Mouse (Mus musculus) MEL (cell line): ENCODE measurements around the gene Nusap1. TPM values are rescaled to one million over a fixed set of nuclear protein-coding genes. Genes with fewer than 3 reads are reported as not detected.
A peak's percentile ranks its signal among the peaks of the same experiment; 100 is the strongest.
"Not testable (repeated sequence)": the region's sequence is repeated elsewhere in the genome, so short reads cannot be mapped to it uniquely, and the experiment has no call there.

Experiments used
- DNase-seq: peaks from one replicate; pipeline ENCODE4 v3.0.0; 2011; ENCODE audit warnings: low read depth, low spot score
- H3K27ac ChIP-seq: 2 replicates; pipeline ENCODE4 v1.5.1; 2012; ENCODE audit warnings: low read depth, mild to moderate bottlenecking, control low read depth, low read length, moderate library complexity; ENCODE audit not compliant: control insufficient read depth
- H3K27me3 ChIP-seq, 2 experiments: fragments of 150-350 bp in 1 of 2; sonication (generic) in 1 of 2; 2 replicates each; pipeline ENCODE4 v1.6.1; 2012; ENCODE audit warnings: low read length in 2 of 2, mild to moderate bottlenecking in 2 of 2, improper control_type of control experiment in 1 of 2, moderate library complexity in 1 of 2; ENCODE audit not compliant: insufficient read depth in 2 of 2, control insufficient read depth in 1 of 2
- H3K36me3 ChIP-seq, 2 experiments: 2 replicates each; pipeline ENCODE4 v1.6.1; 2012 to 2014; ENCODE audit warnings: low read length in 2 of 2, improper control_type of control experiment in 1 of 2, inconsistent platforms in 1 of 2, mild to moderate bottlenecking in 1 of 2; ENCODE audit not compliant: insufficient read depth in 2 of 2, control insufficient read depth in 1 of 2
- H3K4me1 ChIP-seq, 2 experiments: fragments of 150-350 bp in 1 of 2; sonication (generic) in 1 of 2; 2 replicates each; pipeline ENCODE4 v1.6.1; 2012; ENCODE audit warnings: low read length in 2 of 2, improper control_type of control experiment in 1 of 2, mild to moderate bottlenecking in 1 of 2; ENCODE audit not compliant: insufficient read depth in 2 of 2, control insufficient read depth in 1 of 2
- H3K4me3 ChIP-seq, 2 experiments: fragments of 150-350 bp in 1 of 2; sonication (generic) in 1 of 2; 2 replicates each; pipeline ENCODE4 v1.5.1; 2012; ENCODE audit warnings: low read depth in 2 of 2, low read length in 2 of 2, mild to moderate bottlenecking in 2 of 2, moderate library complexity in 2 of 2, control low read depth in 1 of 2, improper control_type of control experiment in 1 of 2; ENCODE audit not compliant: control insufficient read depth in 1 of 2, insufficient read depth in 1 of 2
- H3K79me2 ChIP-seq: 2 replicates; pipeline ENCODE4 v1.6.1; 2012; ENCODE audit warnings: mild to moderate bottlenecking, low read length, moderate library complexity; ENCODE audit not compliant: control insufficient read depth, poor library complexity, insufficient read depth
- H3K9ac ChIP-seq: 2 replicates; pipeline ENCODE4 v1.6.1; 2012; ENCODE audit warnings: low read depth, mild to moderate bottlenecking, control low read depth, low read length, moderate library complexity; ENCODE audit not compliant: control insufficient read depth, poor library complexity, severe bottlenecking
- H3K9me3 ChIP-seq: fragments of 150-350 bp; sonication (generic); replicated peaks from 2 replicates; pipeline ENCODE4 v1.6.1; 2012; ENCODE audit warnings: mild to moderate bottlenecking, low read length, improper control_type of control experiment, moderate library complexity; ENCODE audit not compliant: insufficient read depth
- BHLHE40 ChIP-seq: IDR thresholded peaks from 2 replicates; pipeline ENCODE4 v1.6.1; 2012; ENCODE audit warnings: low read depth, mild to moderate bottlenecking, inconsistent platforms, low read length, improper control_type of control experiment, borderline replicate concordance
- E2F4 ChIP-seq: IDR thresholded peaks from 2 replicates; pipeline ENCODE4 v1.6.1; 2011; ENCODE audit warnings: low read depth, low read length, improper control_type of control experiment, borderline replicate concordance
- EP300 ChIP-seq, 2 experiments: IDR thresholded peaks; 2 replicates each; pipeline ENCODE4 v1.6.1; 2011; ENCODE audit warnings: improper control_type of control experiment in 2 of 2, low read length in 2 of 2, low read depth in 1 of 2, mild to moderate bottlenecking in 1 of 2
- ETS1 ChIP-seq: IDR thresholded peaks from 2 replicates; pipeline ENCODE4 v1.6.1; 2012; ENCODE audit warnings: low read depth, mild to moderate bottlenecking, inconsistent platforms, low read length, improper control_type of control experiment, moderate library complexity
- GABPA ChIP-seq: IDR thresholded peaks from 2 replicates; pipeline ENCODE4 v1.6.1; 2012; ENCODE audit warnings: low read depth, mild to moderate bottlenecking, inconsistent platforms, low read length, improper control_type of control experiment, moderate library complexity
- HCFC1 ChIP-seq: IDR thresholded peaks from 2 replicates; pipeline ENCODE4 v1.6.1; 2012; ENCODE audit warnings: low read depth, mild to moderate bottlenecking, inconsistent platforms, low read length, improper control_type of control experiment, moderate library complexity
- KAT2A ChIP-seq: conservative IDR thresholded peaks from 2 replicates; pipeline ENCODE4 v1.6.1; 2012; ENCODE audit warnings: low read depth, low read length, improper control_type of control experiment, inconsistent platforms
- MAZ ChIP-seq: IDR thresholded peaks from 2 replicates; pipeline ENCODE4 v1.6.1; 2012; ENCODE audit warnings: low read depth, mild to moderate bottlenecking, inconsistent platforms, low read length, improper control_type of control experiment
- MEF2A ChIP-seq: IDR thresholded peaks from 2 replicates; pipeline ENCODE4 v1.6.1; 2014; ENCODE audit warnings: low read depth, mild to moderate bottlenecking, inconsistent platforms, low read length, improper control_type of control experiment; ENCODE audit not compliant: poor library complexity, insufficient replicate concordance, severe bottlenecking; ENCODE audit errors: extremely low read depth
- MXI1 ChIP-seq: IDR thresholded peaks from 2 replicates; pipeline ENCODE4 v1.6.1; 2011; ENCODE audit warnings: mild to moderate bottlenecking, low read depth, low read length, improper control_type of control experiment
- MYC ChIP-seq: IDR thresholded peaks from 2 replicates; pipeline ENCODE4 v1.6.1; 2011; ENCODE audit warnings: low read depth, mild to moderate bottlenecking, low read length, improper control_type of control experiment, moderate library complexity
- NELFE ChIP-seq: IDR thresholded peaks from 2 replicates; pipeline ENCODE4 v1.6.1; 2011; ENCODE audit warnings: low read depth, low read length, improper control_type of control experiment
- POLR2AphosphoS2 ChIP-seq: IDR thresholded peaks from 2 replicates; pipeline ENCODE4 v1.6.1; 2011; ENCODE audit warnings: low read length, improper control_type of control experiment
- RAD21 ChIP-seq: IDR thresholded peaks from 2 replicates; pipeline ENCODE4 v1.6.1; 2011; ENCODE audit warnings: mild to moderate bottlenecking, low read depth, low read length, improper control_type of control experiment
- RCOR1 ChIP-seq: IDR thresholded peaks from 2 replicates; pipeline ENCODE4 v1.6.1; 2012; ENCODE audit warnings: low read depth, mild to moderate bottlenecking, inconsistent platforms, low read length, improper control_type of control experiment
- SIN3A ChIP-seq: IDR thresholded peaks from 2 replicates; pipeline ENCODE4 v1.6.1; 2012; ENCODE audit warnings: low read length, improper control_type of control experiment, inconsistent platforms
- SMC3 ChIP-seq: IDR thresholded peaks from 2 replicates; pipeline ENCODE4 v1.6.1; 2011; ENCODE audit warnings: low read depth, low read length, improper control_type of control experiment
- TAL1 ChIP-seq: IDR thresholded peaks from 2 replicates; pipeline ENCODE4 v1.6.1; 2012; ENCODE audit warnings: mild to moderate bottlenecking, inconsistent platforms, low read length, moderate library complexity, mixed read lengths
- TCF12 ChIP-seq: IDR thresholded peaks from 2 replicates; pipeline ENCODE4 v1.6.1; 2014; ENCODE audit warnings: low read depth, mild to moderate bottlenecking, inconsistent platforms, low read length, improper control_type of control experiment, moderate library complexity
- USF2 ChIP-seq, 2 experiments: IDR thresholded peaks; 2 replicates each; pipeline ENCODE4 v1.6.1; 2011 to 2012; ENCODE audit warnings: improper control_type of control experiment in 2 of 2, low read length in 2 of 2, borderline replicate concordance in 1 of 2, inconsistent platforms in 1 of 2, low read depth in 1 of 2, mild to moderate bottlenecking in 1 of 2; ENCODE audit not compliant: insufficient read depth in 1 of 2
- ZMIZ1 ChIP-seq: IDR thresholded peaks from 2 replicates; pipeline ENCODE4 v1.6.1; 2012; ENCODE audit warnings: low read depth, mild to moderate bottlenecking, inconsistent platforms, low read length, improper control_type of control experiment, moderate library complexity
- polyA plus RNA-seq, 2 experiments: library from polyadenylated mRNA; stranded (reverse) in 1 of 2; unstranded in 1 of 2; fragments of >175 nt in 1 of 2; fragments of >200 nt in 1 of 2; gene quantifications; 2 replicates each; pipeline versions ENCODE4 v1.2.1 to v1.2.4; 2012; ENCODE audit warnings: low replicate concordance in 2 of 2, low read depth in 1 of 2; ENCODE audit not compliant: insufficient read length in 2 of 2, insufficient read depth in 1 of 2, missing spikeins in 1 of 2
- total RNA-seq: library from RNA; depleted of rRNA; stranded (reverse); fragments of 300-350 nt; gene quantifications from 2 replicates; pipeline ENCODE4 v1.2.3, GENCODE M21; 2012

The Nusap1 gene
- total and polyA plus RNA-seq, 3 experiments: 17.0 to 28.2 TPM; not detected in 1

- TF ChIP-seq NELFE: peak; percentile 82
- TF ChIP-seq E2F4: 0 out of 2 replicates have a peak, but pooled peaks have one; percentile 46
- peak; percentile 85 for TF ChIP-seq ZMIZ1
- no peak for TF ChIP-seq GABPA
- peak; percentile 55; the same call in 1 of the 2 replicates for TF ChIP-seq RCOR1
- TF ChIP-seq KAT2A: peak; percentile 67
- peak; percentile 84 for TF ChIP-seq POLR2AphosphoS2
- TF ChIP-seq HCFC1: peak; percentile 96
- no peak for TF ChIP-seq USF2 (IDR thresholded peaks at IDR 0.05; ENCODE audit: borderline replicate concordance in 1 of 2, insufficient read depth in 1 of 2, low read depth in 1 of 2, low read length in 2 of 2)
- TF ChIP-seq BHLHE40: no peak
- peak; percentile 78; the same call in 1 of the 2 replicates for TF ChIP-seq MAZ
- TF ChIP-seq TAL1: no peak
- peak in 1 of 2 experiments; percentile 55; a peak in 2 of 4 replicates for TF ChIP-seq EP300 (IDR thresholded peaks at IDR 0.05; ENCODE audit: low read depth in 1 of 2, low read length in 2 of 2)
- TF ChIP-seq TCF12: peak; percentile 87
- TF ChIP-seq MEF2A: no peak
- TF ChIP-seq SIN3A: peak; percentile 96
- peak; percentile 69; the same call in 1 of the 2 replicates for TF ChIP-seq ETS1
- TF ChIP-seq SMC3: no peak
- TF ChIP-seq RAD21: no peak
- 0 out of 2 replicates have a peak, but pooled peaks have one; percentile 43 for TF ChIP-seq MYC
- peak; percentile 88 for TF ChIP-seq MXI1
These were observed 44.4 kb downstream of the Nusap1 start, which contains the start of gene Ndufaf1 (continued) for GRCm38 (mm10) chr2:119662220-119663182.

GRCm38 (mm10) chr2:119665744-119666143, 47.6 kb downstream of the Nusap1 start:
- not testable (repeated sequence) for H3K27me3 ChIP-seq, H3K9me3 ChIP-seq, H3K9ac ChIP-seq, H3K36me3 ChIP-seq, H3K27ac ChIP-seq, H3K4me3 ChIP-seq, H3K4me1 ChIP-seq, DNase-seq
- H3K79me2 ChIP-seq: peaks cover 10% of the 10 kb centered on the region
